Mouse (Mus musculus): Measurements from ENCODE around the gene Gm49369.

DNA sequence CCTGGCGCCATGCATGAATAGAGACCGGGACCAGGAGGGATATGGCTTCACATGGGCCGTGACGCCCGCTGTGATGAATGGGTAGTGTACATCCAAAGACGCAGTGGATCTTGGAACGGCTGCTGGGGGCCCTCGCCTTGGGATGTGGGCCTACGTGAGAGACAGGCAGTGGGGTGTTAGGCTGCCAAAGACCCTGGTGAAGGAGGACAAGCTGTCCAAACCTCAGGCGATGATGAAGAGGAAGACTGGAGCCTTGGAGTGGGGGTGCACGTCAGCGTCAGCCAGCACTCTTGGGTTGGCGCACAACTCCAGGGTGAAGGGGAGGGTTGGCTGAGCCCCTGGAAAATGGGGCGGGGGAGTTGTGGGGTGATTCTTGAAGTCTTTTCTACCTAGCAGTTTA lies 48.6 kb upstream of the Gm49369 start:
- TF ChIP-seq POLR2A (IDR thresholded peaks at IDR 0.05; ENCODE audit: borderline replicate concordance, insufficient read depth, low read length) = no peak
- no peak for TF ChIP-seq CTCF (IDR thresholded peaks at IDR 0.05; ENCODE audit: borderline replicate concordance, insufficient read depth, low read depth, low read length)

All from cerebellum, adult 2 months (tissue).